Mouse (Mus musculus) heart, adult 11 months (tissue): ENCODE measurements around the gene Fgfr2.

Experiments used
- DNase-seq: peaks from one replicate; pipeline ENCODE4 v3.0.0; 2022

Gene Fgfr2

DNA sequence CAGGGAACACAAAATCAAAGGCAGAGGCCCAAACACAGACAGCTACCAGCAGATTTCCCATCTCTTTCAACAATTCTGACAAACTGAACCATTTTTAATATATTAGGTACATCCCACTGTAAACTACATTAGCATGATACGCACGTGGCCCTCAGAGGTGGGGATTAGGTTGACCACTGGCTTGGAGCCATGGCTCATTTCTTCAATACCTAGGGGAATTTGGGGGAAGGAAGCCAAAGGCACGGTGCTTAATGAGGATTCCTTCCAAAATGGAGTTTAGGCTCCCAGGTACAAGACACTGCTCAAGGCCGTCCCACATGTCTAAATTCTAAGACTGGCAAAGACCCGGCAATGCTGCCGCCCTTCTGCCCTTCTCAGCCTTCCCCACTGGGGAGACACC is 120.9 kb downstream of the Fgfr2 start:
- peak; percentile 91 for DNase-seq

- DNase-seq: peak; percentile 87
Observed at GRCm38 (mm10) chr7:133001388-133001787, 121.8 kb downstream of the Fgfr2 start.

- DNase-seq: peak; percentile 87
Observed at GRCm38 (mm10) chr7:132999061-132999460, 124.1 kb downstream of the Fgfr2 start.

GRCm38 (mm10) chr7:132998639-132999038 is 124.5 kb downstream of the Fgfr2 start:
- DNase-seq: peak; percentile 89

DNA sequence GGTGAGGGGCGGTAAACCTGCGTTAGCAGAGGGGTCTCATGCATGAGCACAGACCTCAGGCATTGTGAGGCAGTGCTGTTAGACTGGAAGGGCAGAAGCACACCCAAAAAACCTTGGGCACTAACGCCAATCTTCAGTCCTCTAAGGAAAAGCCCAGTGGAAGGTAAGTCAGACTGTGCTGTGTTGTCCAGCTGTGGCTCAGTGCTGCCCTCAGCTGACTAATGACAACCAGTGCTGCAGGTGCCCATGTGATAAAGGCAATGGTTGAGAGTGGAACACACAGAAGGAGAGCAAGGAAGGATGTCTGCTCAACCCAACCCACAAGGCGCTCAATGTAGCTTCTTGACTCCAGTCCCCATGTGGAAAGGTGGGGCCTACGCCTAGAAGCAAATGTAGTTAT is 126.8 kb downstream of the Fgfr2 start:
- peak; percentile 84 for DNase-seq

- DNase-seq: peak; percentile 84
Observed at GRCm38 (mm10) chr7:132994628-132995191, 128.4 kb downstream of the Fgfr2 start.

- peak; percentile 87 for DNase-seq
Observed at GRCm38 (mm10) chr7:132994120-132994519, 129.0 kb downstream of the Fgfr2 start.

- peak; percentile 85 for DNase-seq
Observed at GRCm38 (mm10) chr7:132992967-132993615, 130.1 kb downstream of the Fgfr2 start.

DNA sequence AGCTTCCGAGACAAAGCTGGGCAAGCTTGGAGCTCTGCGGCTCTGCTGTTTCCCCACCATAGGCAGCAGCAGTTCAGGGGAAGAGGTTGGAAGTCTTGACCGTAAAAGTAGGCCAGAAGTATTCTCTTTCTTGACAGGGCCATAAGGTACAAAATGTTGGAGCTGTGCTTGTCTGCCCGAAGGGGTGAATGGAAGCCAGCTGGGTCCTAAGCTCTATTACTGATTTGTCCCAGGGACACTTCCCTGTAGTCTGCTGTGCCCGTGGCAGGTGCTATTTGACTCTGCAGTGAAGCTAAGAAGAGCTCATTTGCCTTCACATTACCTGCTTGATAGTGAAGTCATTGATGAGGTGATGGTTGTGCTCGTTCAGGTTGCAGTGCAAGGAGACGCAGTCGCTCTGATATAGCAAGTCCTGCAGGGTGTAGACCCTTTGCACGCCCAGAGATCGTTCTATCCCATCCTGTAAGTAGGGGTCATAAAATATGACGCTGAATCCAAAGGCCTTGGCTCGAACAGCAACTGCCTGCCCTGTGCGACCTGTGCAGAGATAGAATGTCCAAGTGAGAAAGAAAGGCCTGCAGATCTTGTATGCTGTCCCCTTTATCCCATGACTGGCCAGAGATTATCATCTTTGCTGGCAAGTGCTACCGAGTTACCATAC is 131.8 kb downstream of the Fgfr2 start:
- peak; percentile 73 for DNase-seq

GRCm38 (mm10) chr7:132989839-132990238 is 133.3 kb downstream of the Fgfr2 start:
- DNase-seq: no peak

GRCm38 (mm10) chr7:132982639-132983038 is 140.5 kb downstream of the Fgfr2 start:
- no peak for DNase-seq

GRCm38 (mm10) chr7:132977981-132978380 is 145.2 kb downstream of the Fgfr2 start:
- DNase-seq: no peak

DNA sequence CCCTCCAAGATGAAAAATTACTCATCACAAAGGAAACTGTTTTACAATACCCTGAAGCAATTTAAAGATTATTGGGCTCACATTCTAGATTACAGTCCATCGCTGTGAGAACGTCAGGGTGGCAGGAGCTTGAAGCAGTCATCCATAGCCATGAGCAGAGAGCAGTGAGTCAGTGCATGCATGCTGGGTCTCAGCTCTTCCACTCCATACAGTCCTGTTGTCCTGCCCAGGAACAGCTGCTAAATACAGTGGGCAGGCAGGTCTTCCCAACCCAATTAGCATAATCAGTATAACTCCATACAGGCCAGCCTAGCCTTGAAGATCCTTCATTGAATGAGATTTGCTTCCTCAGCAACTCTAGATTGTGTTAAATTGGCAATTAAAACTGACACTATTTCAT is 147.1 kb downstream of the Fgfr2 start:
- DNase-seq: no peak

GRCm38 (mm10) chr7:132972079-132972478 is 151.1 kb downstream of the Fgfr2 start:
- DNase-seq: no peak

GRCm38 (mm10) chr7:132965707-132966106 is 157.4 kb downstream of the Fgfr2 start:
- DNase-seq: no peak

- DNase-seq: no peak
Observed at GRCm38 (mm10) chr7:132964395-132964794, 158.8 kb downstream of the Fgfr2 start.

DNA sequence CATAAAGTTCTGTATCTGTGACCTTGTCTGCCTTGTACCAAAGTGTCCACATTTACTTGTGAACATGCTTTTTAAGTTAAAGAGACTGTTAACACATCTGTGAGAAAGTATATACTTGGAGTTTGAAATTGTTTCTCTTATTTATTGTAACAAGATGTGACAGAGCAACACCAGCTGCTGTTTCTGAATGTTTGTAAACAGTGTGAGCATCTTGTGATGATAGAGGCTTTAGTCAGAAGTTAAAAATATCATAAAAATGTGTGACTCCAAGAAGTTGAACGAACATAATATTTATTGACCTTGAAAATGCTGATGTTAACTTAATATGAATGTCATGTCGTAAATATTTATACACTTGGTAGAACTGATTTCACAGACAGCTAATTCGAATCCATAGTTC is 172.5 kb downstream of the Fgfr2 start:
- DNase-seq: no peak

GRCm38 (mm10) chr7:132949968-132950367 is 173.2 kb downstream of the Fgfr2 start:
- no peak for DNase-seq

GRCm38 (mm10) chr7:132940569-132940968 is 182.6 kb downstream of the Fgfr2 start:
- no peak for DNase-seq

- DNase-seq: no peak
Observed at GRCm38 (mm10) chr7:132939118-132939517, 184.0 kb downstream of the Fgfr2 start.

- DNase-seq: no peak
Observed at GRCm38 (mm10) chr7:132934743-132935142, 188.4 kb downstream of the Fgfr2 start.

GRCm38 (mm10) chr7:132933331-132933730 is 189.8 kb downstream of the Fgfr2 start:
- DNase-seq: no peak

GRCm38 (mm10) chr7:132931560-132932351 is 191.4 kb downstream of the Fgfr2 start:
- DNase-seq: peak; percentile 97
